Mouse (Mus musculus) ES-Bruce4 (cell line): ENCODE measurements at regions not wholly inside any gene's neighbourhood (a gene's known extent, or its start where the extent isn't known, plus 50 kb on each side); places are given as distances from the start of the nearest gene placed in this dataset.

Experiments used
- H3K27ac ChIP-seq: 2 replicates; pipeline ENCODE4 v1.5.1; 2012; ENCODE audit warnings: low read length, inconsistent platforms; ENCODE audit not compliant: insufficient read depth
- H3K27me3 ChIP-seq: 2 replicates; pipeline ENCODE4 v1.6.1; 2012; ENCODE audit warnings: mild to moderate bottlenecking, low read length, inconsistent platforms; ENCODE audit not compliant: control insufficient read depth, poor library complexity, insufficient read depth, severe bottlenecking
- H3K36me3 ChIP-seq: 2 replicates; pipeline ENCODE4 v1.6.1; 2012; ENCODE audit warnings: inconsistent platforms, mild to moderate bottlenecking, low read length, moderate library complexity; ENCODE audit not compliant: control insufficient read depth, poor library complexity, insufficient read depth, severe bottlenecking
- H3K4me1 ChIP-seq: one replicate; pipeline ENCODE4 v1.8.1; 2011; ENCODE audit warnings: low read length; ENCODE audit not compliant: control insufficient read depth, insufficient read depth
- H3K4me3 ChIP-seq: 2 replicates; pipeline ENCODE4 v1.5.1; 2011; ENCODE audit warnings: low read depth, mild to moderate bottlenecking, low read length
- H3K9ac ChIP-seq: 2 replicates; pipeline ENCODE4 v1.6.1; 2012; ENCODE audit warnings: low read depth, mild to moderate bottlenecking, inconsistent platforms; ENCODE audit not compliant: poor library complexity, severe bottlenecking
- H3K9me3 ChIP-seq: replicated peaks from 2 replicates; pipeline ENCODE4 v1.6.1; 2012; ENCODE audit warnings: mild to moderate bottlenecking, low read length, inconsistent platforms; ENCODE audit not compliant: control insufficient read depth, poor library complexity, insufficient read depth, severe bottlenecking
- CTCF ChIP-seq: IDR thresholded peaks from one replicate; pipeline ENCODE4 v1.8.1; 2011; ENCODE audit warnings: low read depth, low read length
- EP300 ChIP-seq: IDR thresholded peaks from 2 replicates; pipeline ENCODE4 v1.6.1; 2011; ENCODE audit warnings: low read depth, low read length; ENCODE audit not compliant: insufficient read depth
- POLR2A ChIP-seq: IDR thresholded peaks from one replicate; pipeline ENCODE4 v1.8.1; 2011; ENCODE audit warnings: low read length; ENCODE audit not compliant: insufficient read depth

DNA sequence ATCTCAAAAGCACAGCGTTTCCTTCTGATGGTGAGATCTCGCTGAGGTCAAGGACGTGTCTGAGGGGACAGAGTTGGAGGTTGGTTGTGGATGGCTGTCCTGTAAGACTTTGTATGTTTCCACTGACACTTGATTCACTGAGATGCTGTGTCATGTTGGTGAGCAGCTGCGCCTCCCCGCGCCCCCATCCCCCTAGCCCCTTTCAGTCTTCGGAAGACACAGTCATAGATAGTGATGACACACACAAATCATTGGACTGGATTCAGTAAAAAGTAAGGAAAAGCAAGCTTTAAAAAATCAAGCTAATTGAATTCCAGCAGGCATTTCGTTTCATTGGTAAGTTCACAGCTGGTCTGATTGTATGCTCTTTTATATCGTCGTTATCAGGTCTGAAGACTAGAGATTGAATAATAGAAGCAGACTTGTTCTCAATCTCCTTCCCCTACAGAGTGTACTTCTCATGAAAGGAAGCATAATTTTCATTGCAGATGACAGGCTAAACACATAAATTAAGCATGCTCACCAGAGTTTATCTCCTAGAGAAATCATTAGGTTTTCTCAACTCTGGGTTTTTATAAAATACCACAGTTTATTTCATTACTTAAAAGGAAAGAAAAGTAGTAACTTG is 472.9 kb downstream of the Fgf9 start:
- H3K27me3 ChIP-seq: no peaks in the 10 kb centered on the region; the same call in 1 of the 2 replicates
- TF ChIP-seq EP300 (no peak), CTCF (no peak), POLR2A (no peak)
- no peaks in the 10 kb centered on the region for H3K4me1 ChIP-seq

DNA sequence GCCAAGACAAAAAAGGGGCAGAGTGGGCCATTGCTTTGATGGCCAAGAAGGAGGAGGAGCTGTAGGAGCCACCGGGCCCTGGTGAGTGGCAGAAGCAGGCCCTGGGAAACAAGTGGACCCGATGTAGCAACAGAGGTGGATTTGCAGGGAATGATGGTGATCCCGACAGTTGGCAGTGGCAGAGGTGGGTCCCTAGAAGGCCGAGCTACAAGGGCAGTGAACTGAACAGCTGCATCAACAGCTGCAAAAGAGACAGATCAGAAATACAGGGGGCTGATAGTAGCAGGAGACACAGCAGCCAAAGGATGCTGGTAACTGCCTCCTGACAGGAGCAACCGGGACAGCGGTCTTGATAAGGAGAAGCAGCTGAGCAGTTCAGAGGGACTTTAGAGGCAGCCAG is 467.8 kb downstream of the Fgf9 start:
- H3K9me3 ChIP-seq: no peaks in the 10 kb centered on the region; the same call in 1 of the 2 replicates
- no peaks in the 10 kb centered on the region for H3K36me3 ChIP-seq
- no peak overlapping the region for H3K9ac ChIP-seq
- TF ChIP-seq EP300 (no peak), CTCF (no peak), POLR2A (no peak)
- no peak overlapping the region for H3K27ac ChIP-seq
- no peak overlapping the region for H3K4me3 ChIP-seq
- no peaks in the 10 kb centered on the region; the same call in 1 of the 2 replicates for H3K27me3 ChIP-seq
- no peaks in the 10 kb centered on the region for H3K4me1 ChIP-seq

More for the DNA sequence above, 472.9 kb downstream of the Fgf9 start:
- Histone ChIP-seq H3K36me3 (no peaks in the 10 kb centered on the region), H3K9ac (no peak overlapping the region), H3K9me3 (no peaks in the 10 kb centered on the region; the same call in 1 of the 2 replicates), H3K4me3 (no peak overlapping the region), H3K27ac (no peak overlapping the region)

DNA sequence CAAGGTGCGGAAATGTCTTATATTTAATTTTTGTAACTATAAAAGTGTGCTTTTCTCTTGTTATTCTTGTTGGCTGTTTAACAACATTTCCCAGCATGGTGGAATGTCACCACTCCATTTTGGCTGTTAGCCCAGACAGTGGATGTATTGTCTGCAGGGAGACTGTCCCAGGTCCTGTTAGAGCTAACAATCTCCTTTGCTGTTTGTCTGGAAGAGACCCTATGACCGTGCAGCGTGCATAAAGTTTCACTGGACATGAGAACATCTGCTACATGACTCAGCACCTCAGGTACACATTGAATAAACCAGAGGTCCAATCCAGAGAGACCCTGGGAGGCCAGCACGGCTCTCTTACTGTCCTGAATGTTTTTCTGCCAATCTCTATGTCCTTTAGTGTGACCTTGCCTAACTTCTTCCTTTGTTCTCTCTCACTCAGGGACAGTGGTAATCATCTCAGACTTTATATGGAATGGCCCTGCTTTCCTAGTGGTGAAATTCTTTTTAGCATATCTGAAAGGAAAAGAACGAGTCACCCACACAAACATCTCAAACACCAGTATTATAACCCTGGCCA is 450.7 kb downstream of the Fgf9 start:
- Histone ChIP-seq H3K27ac (no peak overlapping the region), H3K4me1 (no peaks in the 10 kb centered on the region), H3K27me3 (no peaks in the 10 kb centered on the region), H3K9ac (no peak overlapping the region), H3K9me3 (no peaks in the 10 kb centered on the region), H3K36me3 (no peaks in the 10 kb centered on the region), H3K4me3 (no peak overlapping the region)
- TF ChIP-seq POLR2A: no peak
- no peak for TF ChIP-seq EP300
- no peak for TF ChIP-seq CTCF

GRCm38 (mm10) chr14:58520384-58520783 is 450.0 kb downstream of the Fgf9 start:
- TF ChIP-seq CTCF (no peak), POLR2A (no peak), EP300 (no peak)
- H3K4me3 ChIP-seq: no peak overlapping the region
- H3K4me1 ChIP-seq: no peaks in the 10 kb centered on the region
- H3K27me3 ChIP-seq: no peaks in the 10 kb centered on the region
- H3K36me3 ChIP-seq: no peaks in the 10 kb centered on the region
- no peaks in the 10 kb centered on the region for H3K9me3 ChIP-seq
- no peak overlapping the region for H3K27ac ChIP-seq
- H3K9ac ChIP-seq: no peak overlapping the region

GRCm38 (mm10) chr14:58519086-58519485 is 448.7 kb downstream of the Fgf9 start:
- Histone ChIP-seq H3K36me3 (no peaks in the 10 kb centered on the region), H3K9me3 (no peaks in the 10 kb centered on the region), H3K4me1 (no peaks in the 10 kb centered on the region), H3K4me3 (no peak overlapping the region), H3K27ac (no peak overlapping the region), H3K27me3 (no peaks in the 10 kb centered on the region), H3K9ac (no peak overlapping the region)
- no peak for TF ChIP-seq EP300
- no peak for TF ChIP-seq POLR2A
- TF ChIP-seq CTCF: no peak

GRCm38 (mm10) chr14:58516543-58516942 is 446.2 kb downstream of the Fgf9 start:
- no peaks in the 10 kb centered on the region for H3K36me3 ChIP-seq
- H3K9me3 ChIP-seq: no peaks in the 10 kb centered on the region
- H3K27ac ChIP-seq: no peak overlapping the region
- no peaks in the 10 kb centered on the region for H3K4me1 ChIP-seq
- no peak overlapping the region for H3K9ac ChIP-seq
- no peaks in the 10 kb centered on the region for H3K27me3 ChIP-seq
- H3K4me3 ChIP-seq: no peak overlapping the region
- TF ChIP-seq EP300 (no peak), CTCF (no peak), POLR2A (no peak)
